Mouse (Mus musculus): Measurements from ENCODE around the gene Eif4b. TPM values are rescaled to one million over a fixed set of nuclear protein-coding genes. Genes with fewer than 3 reads are reported as not detected.
A peak's percentile ranks its signal among the peaks of the same experiment; 100 is the strongest.

The Eif4b gene
- total RNA-seq, 2 experiments from 2014 or later, result 180 to 394 TPM

DNA sequence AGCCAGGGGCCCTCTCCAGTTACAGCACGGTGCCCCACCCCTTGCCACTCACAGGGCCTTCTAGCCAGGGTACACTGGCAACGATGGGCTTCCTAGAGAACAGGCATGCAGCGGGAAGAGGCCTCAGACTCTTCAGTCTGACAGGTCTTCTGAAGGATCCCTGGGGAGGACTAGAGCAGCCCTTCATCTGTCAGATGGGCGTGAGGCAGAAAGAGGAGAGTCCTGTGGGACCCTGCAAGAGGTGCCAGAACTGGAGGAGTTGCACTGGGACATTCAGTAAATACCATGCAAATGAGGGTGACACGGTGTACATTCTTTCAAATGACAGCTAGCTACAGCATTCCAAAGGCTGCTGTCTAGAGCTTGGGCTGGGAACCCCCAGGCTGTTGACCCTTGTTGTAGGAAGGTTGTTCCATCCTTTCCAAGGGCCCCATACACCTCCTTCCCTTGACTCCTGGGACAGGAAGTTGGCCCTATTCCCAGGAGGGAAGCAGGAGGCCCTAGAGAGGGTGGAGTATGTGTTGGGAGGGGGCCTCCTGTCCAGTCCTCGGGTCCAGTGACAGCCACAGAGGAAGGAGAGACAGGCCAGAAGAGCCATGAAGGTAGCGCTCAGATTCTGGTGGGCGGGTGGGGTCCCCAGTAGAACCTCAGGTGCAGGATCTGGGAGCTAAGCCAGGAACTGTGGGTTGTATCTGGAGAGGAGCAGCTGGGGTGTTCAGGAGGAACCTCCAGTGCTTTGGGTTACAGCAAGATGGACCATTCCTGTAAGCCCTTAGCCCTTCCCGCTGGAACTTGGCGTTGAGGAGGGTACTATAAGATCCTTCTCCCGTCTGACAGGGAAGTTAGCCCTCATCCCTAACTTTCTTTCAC is 28.3 kb downstream of the Eif4b start:
- ATAC-seq (replicated peaks; ENCODE audit: poor library complexity), result no peak

DNA sequence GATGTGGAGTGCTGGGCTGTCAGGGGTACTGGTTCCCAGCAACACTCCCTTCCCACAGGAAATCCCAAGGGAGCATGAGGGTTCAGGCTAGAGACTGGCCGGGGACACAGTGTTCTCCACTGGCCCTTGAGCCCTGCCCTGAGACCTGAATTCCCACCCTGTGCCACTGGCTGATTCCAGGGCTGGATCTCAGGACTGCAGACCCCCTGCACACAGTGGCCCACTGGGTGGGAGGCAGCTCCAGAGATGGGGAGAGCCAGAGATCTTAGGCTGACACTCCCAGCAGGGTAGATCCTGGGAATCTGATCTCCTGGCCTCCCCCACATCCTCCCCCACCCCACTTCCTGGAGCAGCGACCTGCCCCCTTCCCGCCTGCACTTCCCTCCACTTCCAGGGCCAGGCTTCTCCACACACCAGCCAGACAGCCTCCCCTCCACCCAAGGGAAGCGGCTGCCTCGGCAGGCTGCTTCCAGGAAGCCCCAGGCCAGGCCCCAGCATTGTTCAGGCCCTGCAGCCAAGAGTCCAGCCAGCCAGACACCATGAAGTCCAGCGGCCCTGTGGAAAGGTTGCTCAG is 29.1 kb downstream of the Eif4b start:
- no peak for ATAC-seq (replicated peaks; ENCODE audit: poor library complexity)

- no peak for ATAC-seq (replicated peaks; ENCODE audit: poor library complexity)
Measured at GRCm38 (mm10) chr15:102103371-102103946, 29.9 kb downstream of the Eif4b start.

DNA sequence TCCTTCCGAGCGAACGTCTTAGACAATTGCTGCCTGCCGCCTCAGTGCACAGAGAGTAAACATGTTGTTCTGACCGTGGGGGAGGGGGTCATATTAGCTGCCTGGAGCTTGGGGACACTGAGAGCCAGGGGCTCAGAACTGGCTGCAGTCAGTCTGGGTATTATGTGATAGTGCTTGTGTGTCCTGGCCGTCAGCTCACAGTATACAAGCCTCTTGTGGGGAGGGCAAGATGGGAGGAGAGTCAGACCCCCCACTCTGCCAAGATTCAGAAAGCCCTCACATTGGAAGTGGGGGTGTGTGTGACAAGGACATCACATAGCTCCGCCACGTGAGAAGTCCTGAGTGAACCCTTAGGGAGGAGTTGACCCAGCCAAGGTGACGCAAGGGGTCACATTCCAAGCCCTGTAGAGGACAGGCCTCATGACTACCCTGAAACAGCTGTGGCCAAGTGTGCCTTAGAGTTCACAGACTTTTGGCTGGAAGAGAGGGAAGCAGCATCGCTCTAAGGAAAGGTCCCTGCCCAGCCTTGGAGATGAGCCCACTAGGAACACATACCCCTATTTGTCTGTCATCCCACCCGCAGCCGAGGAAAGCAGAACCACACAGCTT is 30.5 kb downstream of the Eif4b start:
- no peak for ATAC-seq (replicated peaks; ENCODE audit: poor library complexity)

DNA sequence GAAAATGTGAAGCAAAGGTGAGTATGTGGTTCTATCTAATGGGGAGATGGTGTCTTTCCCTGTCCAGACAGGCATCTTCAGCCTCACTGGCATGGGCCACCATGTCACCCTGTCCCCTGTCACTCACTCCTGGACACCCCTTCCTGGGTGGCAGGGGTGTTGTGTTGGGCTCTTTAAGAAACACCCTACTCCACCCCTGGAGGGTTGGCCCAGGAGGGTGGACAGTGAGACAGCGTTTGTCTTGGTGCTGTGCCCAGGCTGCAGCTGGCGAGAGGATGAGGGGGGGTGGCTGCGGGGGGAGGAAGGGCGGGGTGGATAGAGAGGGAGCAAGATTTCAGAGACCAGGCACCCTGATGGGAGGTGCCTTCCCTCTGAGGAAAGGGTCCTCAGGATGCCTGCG is 31.8 kb downstream of the Eif4b start:
- ATAC-seq (replicated peaks; ENCODE audit: poor library complexity), result no peak; the same call in 1 of the 2 replicates

DNA sequence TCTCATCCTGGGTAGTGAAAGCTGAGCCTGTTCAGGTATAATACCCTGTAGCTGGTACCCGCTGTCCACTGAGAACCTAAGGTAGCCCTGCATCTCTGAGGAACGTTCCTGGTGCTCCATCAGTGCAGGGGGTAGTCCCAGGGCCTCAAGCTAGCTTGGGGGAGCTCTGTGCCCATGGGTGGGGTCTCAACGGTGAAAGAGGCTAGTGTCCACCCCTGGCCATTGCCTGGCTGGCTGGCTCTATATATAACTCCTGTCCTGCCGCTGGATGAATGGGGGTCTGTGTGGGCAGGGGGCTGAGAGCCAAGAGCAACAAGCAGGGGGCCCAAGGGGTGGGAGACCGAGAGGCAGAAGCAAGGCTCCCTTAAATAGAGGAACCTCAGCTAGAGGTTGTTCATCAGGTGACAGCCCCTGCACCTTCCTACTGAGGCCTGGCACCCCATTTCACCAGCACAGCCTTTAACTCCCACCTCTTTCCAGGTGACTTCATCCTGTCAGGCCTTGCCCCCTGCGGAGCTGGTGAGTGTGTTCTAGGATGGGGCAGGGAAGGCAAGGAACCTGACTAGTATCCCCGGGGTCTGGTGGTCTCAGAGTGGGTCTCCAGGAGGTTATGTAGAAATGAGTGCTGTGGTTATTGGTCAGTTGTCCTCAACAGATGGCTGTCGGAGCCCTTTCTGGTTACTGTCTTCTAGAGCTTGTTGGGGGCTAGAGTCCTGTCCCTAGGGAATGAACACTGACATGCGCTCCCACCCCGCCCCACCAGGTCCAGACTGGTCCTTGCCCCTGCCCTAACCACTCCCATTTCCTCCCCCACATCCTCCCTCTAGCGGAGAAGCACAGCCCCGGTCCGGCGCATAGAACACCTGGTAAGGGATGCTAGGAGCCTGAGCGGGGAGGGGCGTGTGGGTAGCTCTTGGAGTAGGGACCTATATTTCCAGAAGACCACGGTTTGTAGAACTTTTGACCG is 32.5 kb downstream of the Eif4b start:
- no peak for ATAC-seq (replicated peaks; ENCODE audit: poor library complexity)

DNA sequence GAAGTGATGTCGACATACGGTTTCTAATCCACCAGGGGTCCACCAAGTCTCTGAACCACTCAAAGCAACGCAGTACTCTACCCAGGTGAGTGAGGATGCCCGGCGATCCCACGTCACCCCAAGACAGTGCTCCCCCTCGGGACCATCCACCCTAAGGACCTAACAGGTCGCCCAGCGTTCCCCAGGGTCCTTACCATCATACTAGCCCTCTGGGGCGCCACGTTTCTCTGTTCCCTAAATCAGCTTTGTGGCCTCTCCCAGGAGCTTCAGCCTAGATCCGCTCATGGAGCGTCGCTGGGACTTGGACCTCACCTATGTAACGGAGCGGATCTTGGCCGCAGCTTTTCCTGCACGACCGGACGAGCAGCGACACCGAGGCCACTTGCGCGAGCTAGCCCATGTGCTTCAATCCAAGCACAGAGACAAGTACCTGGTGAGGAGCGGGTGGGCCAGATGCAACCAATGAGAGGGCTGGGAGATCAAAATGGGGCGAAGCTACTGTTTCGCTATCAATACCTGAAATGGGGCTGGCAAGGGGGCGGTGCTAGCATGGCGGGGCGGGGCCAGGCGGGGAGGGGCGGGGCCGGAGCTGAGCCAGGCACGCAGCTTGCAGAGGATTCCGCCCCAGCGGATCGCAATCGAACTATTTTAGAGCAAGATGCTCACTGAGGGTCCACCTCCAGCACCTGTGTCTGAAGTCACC is 33.3 kb downstream of the Eif4b start:
- ATAC-seq (replicated peaks; ENCODE audit: poor library complexity), result 0 out of 2 replicates have a peak, but pooled peaks have one; percentile 12

DNA sequence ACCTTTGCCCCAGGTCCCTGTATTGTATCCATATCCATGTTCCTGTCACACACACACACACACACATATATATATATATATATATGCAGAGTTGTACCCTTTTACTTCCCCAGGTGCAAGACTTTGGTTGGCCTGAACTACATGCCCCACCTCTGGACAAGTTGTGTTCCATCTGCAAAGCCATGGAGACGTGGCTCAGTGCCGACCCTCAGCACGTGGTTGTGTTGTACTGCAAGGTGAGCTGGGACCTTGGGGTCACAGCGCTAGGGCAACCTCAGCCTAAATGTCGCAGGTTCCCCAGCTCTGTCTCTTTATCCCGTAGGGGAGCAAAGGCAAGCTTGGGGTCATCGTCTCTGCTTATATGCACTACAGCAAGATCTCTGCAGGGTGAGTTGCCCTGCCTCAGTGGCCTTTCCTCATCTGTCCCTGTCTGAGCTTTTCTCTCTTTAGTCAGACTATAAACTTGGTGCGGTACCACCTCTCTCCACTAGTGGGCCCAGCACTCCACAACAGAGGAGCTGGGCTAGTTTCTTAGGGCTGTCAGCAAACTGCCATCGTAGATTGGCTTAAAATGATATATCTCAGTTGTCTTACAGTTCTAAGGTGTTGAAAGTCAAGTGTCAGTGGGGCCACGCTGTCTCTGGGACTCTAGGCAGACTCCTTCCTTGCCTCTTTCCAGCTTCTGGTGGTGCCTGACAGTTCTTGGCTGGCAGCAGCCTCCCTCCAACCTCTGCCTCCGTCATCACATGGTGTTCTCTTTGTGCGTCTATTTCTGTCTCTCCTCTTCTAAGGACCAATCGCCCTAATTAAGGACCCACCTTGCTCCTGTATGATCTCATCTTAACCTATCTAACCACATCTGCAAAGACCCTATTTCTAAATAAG is 34.4 kb downstream of the Eif4b start:
- ATAC-seq (replicated peaks; ENCODE audit: poor library complexity), result peak; percentile 68

GRCm38 (mm10) chr15:102108651-102109525 is 35.3 kb downstream of the Eif4b start:
- peak; percentile 64 for ATAC-seq (replicated peaks; ENCODE audit: poor library complexity)

DNA sequence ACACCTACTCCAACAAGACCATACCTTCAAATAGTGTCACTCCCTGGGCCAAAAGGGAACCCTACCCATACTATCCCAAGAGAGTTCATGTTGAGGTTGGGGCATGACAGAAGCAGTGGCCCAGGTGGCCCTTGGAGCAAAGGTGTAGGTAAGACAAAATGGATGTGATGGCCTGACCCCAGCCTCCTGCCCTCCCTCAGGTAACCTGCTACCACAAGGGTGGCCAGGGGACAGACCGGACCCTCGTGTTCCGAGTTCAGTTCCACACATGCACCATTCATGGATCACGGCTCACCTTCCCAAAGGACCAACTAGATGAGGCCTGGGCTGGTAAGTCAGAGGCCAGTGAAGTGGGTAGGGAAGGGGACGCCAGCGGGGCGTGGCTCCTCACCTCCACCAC is 36.7 kb downstream of the Eif4b start:
- ATAC-seq (replicated peaks; ENCODE audit: poor library complexity), result no peak

GRCm38 (mm10) chr15:102110701-102111494 is 37.3 kb downstream of the Eif4b start:
- ATAC-seq (replicated peaks; ENCODE audit: poor library complexity), result no peak

GRCm38 (mm10) chr15:102111495-102111829 is 37.9 kb downstream of the Eif4b start:
- no peak for ATAC-seq (replicated peaks; ENCODE audit: poor library complexity)

- ATAC-seq (replicated peaks; ENCODE audit: poor library complexity), result no peak
Measured at GRCm38 (mm10) chr15:102112181-102112580, 38.6 kb downstream of the Eif4b start.

GRCm38 (mm10) chr15:102112827-102113226 is 39.3 kb downstream of the Eif4b start:
- no peak for ATAC-seq (replicated peaks; ENCODE audit: poor library complexity)

DNA sequence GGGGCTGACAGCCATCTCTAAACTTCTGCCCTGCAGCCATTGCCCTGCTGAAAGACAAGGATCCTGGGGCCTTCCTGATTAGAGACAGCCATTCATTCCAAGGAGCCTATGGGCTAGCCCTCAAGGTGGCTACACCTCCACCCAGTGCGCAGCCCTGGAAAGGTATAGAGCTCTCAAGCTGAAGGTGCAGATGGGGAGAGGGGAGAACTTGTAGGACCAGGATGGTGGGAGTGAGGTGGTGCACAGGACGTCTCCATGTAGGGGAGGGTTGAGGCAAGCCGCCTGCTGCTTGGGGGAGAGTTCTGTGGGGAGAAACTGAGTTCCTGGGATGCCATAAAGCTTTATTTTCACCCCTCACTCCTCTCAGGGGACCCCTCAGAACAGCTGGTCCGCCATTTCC is 40.1 kb downstream of the Eif4b start:
- no peak for ATAC-seq (replicated peaks; ENCODE audit: poor library complexity)

DNA sequence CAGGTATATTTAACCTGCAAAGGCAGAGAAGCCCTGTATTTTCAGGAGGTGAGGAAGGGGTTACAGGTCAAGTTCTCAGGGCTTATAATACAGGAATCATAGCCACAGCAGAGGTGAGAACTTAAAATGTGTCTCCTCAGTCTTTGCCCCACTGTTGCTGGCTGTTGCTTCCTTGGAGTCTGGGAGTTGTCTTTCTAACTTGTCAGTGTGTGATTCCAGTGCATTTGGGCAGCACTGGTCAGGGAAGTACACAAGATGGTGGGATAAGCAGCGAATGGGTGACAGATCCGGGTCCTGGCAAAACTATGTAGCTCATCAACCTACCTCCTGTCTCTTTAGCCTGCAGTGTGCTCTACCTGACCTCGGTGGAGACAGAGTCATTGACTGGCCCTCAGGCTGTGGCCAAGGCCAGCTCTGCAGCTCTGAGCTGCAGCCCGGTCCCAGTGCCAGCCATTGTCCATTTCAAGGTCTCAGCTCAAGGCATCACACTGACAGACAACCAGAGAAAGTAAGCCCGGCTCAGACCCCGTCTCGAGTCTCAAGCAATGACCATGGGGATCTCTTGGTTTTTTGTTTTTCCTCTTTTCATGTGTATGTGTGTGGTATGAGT is 41.2 kb downstream of the Eif4b start:
- ATAC-seq (replicated peaks; ENCODE audit: poor library complexity), result no peak

DNA sequence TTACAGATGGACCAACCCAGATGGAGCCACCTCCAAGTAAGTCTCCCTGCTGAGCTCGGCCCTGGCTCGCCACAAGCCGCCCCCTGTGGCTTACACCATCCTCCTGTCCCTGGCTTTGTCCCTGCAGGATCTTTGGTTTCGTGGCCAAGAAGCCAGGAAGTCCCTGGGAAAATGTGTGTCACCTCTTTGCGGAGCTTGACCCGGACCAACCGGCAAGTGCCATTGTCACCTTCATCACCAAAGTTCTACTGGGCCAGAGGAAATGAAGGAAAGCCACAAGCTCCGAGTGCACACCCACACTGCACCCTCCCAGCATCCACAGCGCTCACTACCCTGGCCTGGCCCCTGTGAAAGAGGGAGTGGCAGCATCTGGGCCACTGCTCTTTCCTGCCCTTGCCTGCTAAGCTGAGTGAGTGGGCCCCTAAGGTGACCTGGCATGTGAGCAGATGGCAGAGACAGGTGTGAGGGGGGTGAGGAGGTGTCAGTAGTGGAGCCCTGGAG is 42.2 kb downstream of the Eif4b start:
- peak; percentile 45 for ATAC-seq (replicated peaks; ENCODE audit: poor library complexity)

Measured in megakaryocyte progenitor cell, adult 5-6 weeks (primary cell).